Mouse (Mus musculus) liver, postnatal 0 days (tissue): ENCODE measurements around the gene Ubqln4.

Experiments
- CTCF ChIP-seq: sonication (generic); IDR thresholded peaks from 2 replicates; pipeline ENCODE4 v1.5.1; 2016; ENCODE audit warnings: antibody characterized with exemption, low read depth
- EP300 ChIP-seq: IDR thresholded peaks from 2 replicates; pipeline ENCODE4 v1.6.1; 2016; ENCODE audit warnings: antibody characterized with exemption, low read depth, mild to moderate bottlenecking

- TF ChIP-seq CTCF (no peak), EP300 (no peak)
Measured at GRCm38 (mm10) chr3:88555731-88556130, 2.2 kb downstream of the Ubqln4 start.
